Mouse (Mus musculus) heart, postnatal 0 days (tissue): ENCODE data around the gene Rpl10-ps3. TPM values are rescaled to one million over a fixed set of nuclear protein-coding genes. Genes with fewer than 3 reads are reported as not detected.

Experiments used
- ATAC-seq: fragments of 200-750 bp; cut with Nextera tagmentation; 2 replicates; pipeline ENCODE4 v1.8.0; 2017; ENCODE audit warnings: low read depth, moderate number of reproducible peaks, moderate library complexity; ENCODE audit not compliant: insufficient read depth
- DNase-seq: peaks from one replicate; pipeline ENCODE4 v3.0.0-alpha.2; 2016; ENCODE audit warnings: low spot score
- H3K27ac ChIP-seq: fragments of 300-500 bp; sonication (generic); 2 replicates; pipeline ENCODE4 v1.5.1; 2014; ENCODE audit warnings: low read depth, mild to moderate bottlenecking
- H3K27me3 ChIP-seq: fragments of 300-500 bp; sonication (generic); 2 replicates; pipeline ENCODE4 v1.6.1; 2014; ENCODE audit warnings: low read length, mixed read lengths; ENCODE audit not compliant: control insufficient read depth, insufficient read depth
- H3K36me3 ChIP-seq: fragments of 300-500 bp; sonication (generic); replicated peaks from 2 replicates; pipeline ENCODE4 v1.6.1; 2014; ENCODE audit warnings: low read length, mixed read lengths; ENCODE audit not compliant: control insufficient read depth, insufficient read depth
- H3K4me1 ChIP-seq: fragments of 300-500 bp; sonication (generic); 2 replicates; pipeline ENCODE4 v1.6.1; 2014; ENCODE audit warnings: antibody characterized with exemption; ENCODE audit not compliant: control insufficient read depth, insufficient read depth
- H3K4me2 ChIP-seq: fragments of 300-500 bp; sonication (generic); 2 replicates; pipeline ENCODE4 v1.6.1; 2014; ENCODE audit warnings: low read depth, mild to moderate bottlenecking, low read length, moderate library complexity
- H3K4me3 ChIP-seq: fragments of 300-500 bp; sonication (generic); 2 replicates; pipeline ENCODE4 v1.5.1; 2014; ENCODE audit warnings: low read depth, low read length
- H3K9ac ChIP-seq: fragments of 300-500 bp; sonication (generic); replicated peaks from 2 replicates; pipeline ENCODE4 v1.6.1; 2014; ENCODE audit warnings: low read depth, low read length, mixed read lengths
- H3K9me3 ChIP-seq: fragments of 300-500 bp; sonication (generic); replicated peaks from 2 replicates; pipeline ENCODE4 v1.6.1; 2016; ENCODE audit warnings: low read length; ENCODE audit not compliant: control insufficient read depth
- CTCF ChIP-seq: IDR thresholded peaks from 2 replicates; pipeline ENCODE4 v1.5.1; 2016; ENCODE audit warnings: antibody characterized with exemption, control low read depth, low read depth
- EP300 ChIP-seq: IDR thresholded peaks from 2 replicates; pipeline ENCODE4 v1.6.1; 2016; ENCODE audit warnings: antibody characterized with exemption, low read depth
- WGBS: fragments of 180-500 bp; shearing (Covaris S2); extraction: QIAGEN DNeasy Blood & Tissue Kit; methylation state at CpG from one replicate; pipeline ENCODE4 v1.1.7; 2014; 5-methylcytosine and 5-hydroxymethylcytosine counted together
- polyA plus RNA-seq: library from polyadenylated mRNA; unstranded; fragments of >200 nt; fragmentation: Nextera tagmentation; extraction: Ambion mirVana; gene quantifications from 2 replicates; pipeline ENCODE4 v1.2.1, GENCODE M21; 2015
- total RNA-seq: library from RNA; depleted of rRNA; stranded (reverse); fragments of >200 nt; gene quantifications from 2 replicates; pipeline ENCODE4 v1.2.3, GENCODE M21; 2014; ENCODE audit warnings: low replicate concordance

The Rpl10-ps3 gene
- total and polyA plus RNA-seq, 2 experiments from 2014 or later: 126 to 275 TPM

GRCm38 (mm10) chr9:50350571-50350970, 5.8 kb upstream of the Rpl10-ps3 start:
- H3K36me3 ChIP-seq: no peaks in the 10 kb centered on the region

GRCm38 (mm10) chr9:50349156-50349555, 4.4 kb upstream of the Rpl10-ps3 start:
- TF ChIP-seq EP300 (no peak), CTCF (no peak)
- WGBS: 59% methylated on average over 3 of the region's 3 CpGs
- no peak overlapping the region for H3K4me2 ChIP-seq
- no peaks in the 10 kb centered on the region for H3K4me1 ChIP-seq
- no peaks in the 10 kb centered on the region for H3K27me3 ChIP-seq
- H3K9ac ChIP-seq: no peak overlapping the region
- ATAC-seq (no peak), DNase-seq (no peak)
- H3K36me3 ChIP-seq: no peaks in the 10 kb centered on the region
- H3K27ac ChIP-seq: no peak overlapping the region
- no peak overlapping the region for H3K4me3 ChIP-seq
- H3K9me3 ChIP-seq: no peaks in the 10 kb centered on the region

More at GRCm38 (mm10) chr9:50350571-50350970, 5.8 kb upstream of the Rpl10-ps3 start:
- H3K4me2 ChIP-seq: no peak overlapping the region
- no peak overlapping the region for H3K9ac ChIP-seq
- no peak overlapping the region for H3K27ac ChIP-seq
- TF ChIP-seq CTCF: no peak
- TF ChIP-seq EP300: no peak
- no peaks in the 10 kb centered on the region for H3K9me3 ChIP-seq
- H3K4me3 ChIP-seq: no peak overlapping the region
- 68% methylated on average over 1 of the region's 1 CpGs for WGBS
- no peaks in the 10 kb centered on the region for H3K27me3 ChIP-seq
- no peaks in the 10 kb centered on the region for H3K4me1 ChIP-seq
- no peak for DNase-seq
- ATAC-seq: no peak

GRCm38 (mm10) chr9:50348256-50348655, 3.5 kb upstream of the Rpl10-ps3 start:
- Histone ChIP-seq H3K4me2 (no peak overlapping the region), H3K36me3 (no peaks in the 10 kb centered on the region), H3K9me3 (no peaks in the 10 kb centered on the region), H3K27ac (no peak overlapping the region), H3K27me3 (no peaks in the 10 kb centered on the region), H3K4me1 (no peaks in the 10 kb centered on the region), H3K4me3 (no peak overlapping the region), H3K9ac (no peak overlapping the region)
- DNase-seq (no peak), ATAC-seq (no peak)
- no peak for TF ChIP-seq EP300
- TF ChIP-seq CTCF: no peak
- WGBS: 81% methylated on average over 10 of the region's 10 CpGs

GRCm38 (mm10) chr9:50335539-50336325, 9.0 kb downstream of the Rpl10-ps3 start:
- no peak for ATAC-seq
- Histone ChIP-seq H3K4me3 (no peak overlapping the region), H3K9me3 (no peaks in the 10 kb centered on the region), H3K36me3 (no peaks in the 10 kb centered on the region), H3K9ac (no peak overlapping the region), H3K4me2 (no peak overlapping the region), H3K4me1 (no peaks in the 10 kb centered on the region), H3K27ac (no peak overlapping the region), H3K27me3 (no peaks in the 10 kb centered on the region)
- TF ChIP-seq CTCF: no peak
- TF ChIP-seq EP300: no peak
- no peak for DNase-seq
- WGBS: 60% methylated on average over 7 of the region's 7 CpGs

- no peak for TF ChIP-seq EP300
- peak; percentile 77 for TF ChIP-seq CTCF
- no peaks in the 10 kb centered on the region for H3K4me1 ChIP-seq
Measured at GRCm38 (mm10) chr9:50333413-50333812, 11.4 kb downstream of the Rpl10-ps3 start.

More at GRCm38 (mm10) chr9:50333413-50333812, 11.4 kb downstream of the Rpl10-ps3 start:
- H3K4me2 ChIP-seq: no peak overlapping the region
- no peaks in the 10 kb centered on the region for H3K27me3 ChIP-seq
- no peak overlapping the region for H3K4me3 ChIP-seq
- ATAC-seq: peak; percentile 24; the same call in 1 of the 2 replicates
- WGBS: 28% methylated on average over 6 of the region's 6 CpGs
- no peak overlapping the region for H3K27ac ChIP-seq
- H3K9ac ChIP-seq: no peak overlapping the region
- peak; percentile 65 for DNase-seq
- no peaks in the 10 kb centered on the region for H3K9me3 ChIP-seq
- H3K36me3 ChIP-seq: no peaks in the 10 kb centered on the region
